Mouse (Mus musculus) embryonic facial prominence, embryonic 14.5 days (tissue): ENCODE data around the gene Naa80. TPM values are rescaled to one million over a fixed set of nuclear protein-coding genes. Genes with fewer than 3 reads are reported as not detected.

Experiments used
- ATAC-seq: fragments of 200-750 bp; cut with Nextera tagmentation; 2 replicates; pipeline ENCODE4 v1.8.0; 2017; ENCODE audit warnings: low read depth, moderate number of reproducible peaks, moderate TSS enrichment
- DNase-seq: peaks from one replicate; pipeline ENCODE4 v3.0.0-alpha.2; 2015; ENCODE audit warnings: low spot score
- H3K27ac ChIP-seq: fragments of 300-500 bp; sonication (generic); replicated peaks from 2 replicates; pipeline ENCODE4 v1.5.1; 2014; ENCODE audit warnings: low read depth, mild to moderate bottlenecking, low read length, moderate library complexity
- H3K27me3 ChIP-seq: fragments of 300-500 bp; sonication (generic); replicated peaks from 2 replicates; pipeline ENCODE4 v1.6.1; 2014; ENCODE audit warnings: low read length; ENCODE audit not compliant: control insufficient read depth, insufficient read depth
- H3K36me3 ChIP-seq: fragments of 300-500 bp; sonication (generic); 2 replicates; pipeline ENCODE4 v1.6.1; 2014; ENCODE audit warnings: low read length, mixed read lengths; ENCODE audit not compliant: control insufficient read depth, insufficient read depth
- H3K4me1 ChIP-seq: fragments of 300-500 bp; sonication (generic); 2 replicates; pipeline ENCODE4 v1.6.1; 2014; ENCODE audit warnings: antibody characterized with exemption, low read length; ENCODE audit not compliant: control insufficient read depth, insufficient read depth
- H3K4me2 ChIP-seq: fragments of 300-500 bp; sonication (generic); 2 replicates; pipeline ENCODE4 v1.6.1; 2014; ENCODE audit warnings: low read depth, mild to moderate bottlenecking, low read length, moderate library complexity, mixed read lengths
- H3K4me3 ChIP-seq: fragments of 300-500 bp; sonication (generic); 2 replicates; pipeline ENCODE4 v1.5.1; 2014; ENCODE audit warnings: low read depth, mild to moderate bottlenecking, low read length
- H3K9ac ChIP-seq: fragments of 300-500 bp; sonication (generic); 2 replicates; pipeline ENCODE4 v1.6.1; 2014; ENCODE audit warnings: low read depth, mild to moderate bottlenecking, low read length, moderate library complexity, mixed read lengths
- H3K9me3 ChIP-seq: fragments of 300-500 bp; sonication (generic); 2 replicates; pipeline ENCODE4 v1.6.1; 2016; ENCODE audit warnings: low read length; ENCODE audit not compliant: control insufficient read depth
- WGBS: fragments of 180-500 bp; shearing (Covaris S2); extraction: QIAGEN DNeasy Blood & Tissue Kit; methylation state at CpG from one replicate; pipeline ENCODE4 v1.1.7; 2014; 5-methylcytosine and 5-hydroxymethylcytosine counted together
- polyA plus RNA-seq: library from polyadenylated mRNA; unstranded; fragments of >200 nt; fragmentation: Nextera tagmentation; extraction: Ambion mirVana; gene quantifications from 2 replicates; pipeline ENCODE4 v1.2.1, GENCODE M21; 2014

The Naa80 gene
- polyA plus RNA-seq, 1 experiment from 2014 or later, result 15.9 TPM

DNA sequence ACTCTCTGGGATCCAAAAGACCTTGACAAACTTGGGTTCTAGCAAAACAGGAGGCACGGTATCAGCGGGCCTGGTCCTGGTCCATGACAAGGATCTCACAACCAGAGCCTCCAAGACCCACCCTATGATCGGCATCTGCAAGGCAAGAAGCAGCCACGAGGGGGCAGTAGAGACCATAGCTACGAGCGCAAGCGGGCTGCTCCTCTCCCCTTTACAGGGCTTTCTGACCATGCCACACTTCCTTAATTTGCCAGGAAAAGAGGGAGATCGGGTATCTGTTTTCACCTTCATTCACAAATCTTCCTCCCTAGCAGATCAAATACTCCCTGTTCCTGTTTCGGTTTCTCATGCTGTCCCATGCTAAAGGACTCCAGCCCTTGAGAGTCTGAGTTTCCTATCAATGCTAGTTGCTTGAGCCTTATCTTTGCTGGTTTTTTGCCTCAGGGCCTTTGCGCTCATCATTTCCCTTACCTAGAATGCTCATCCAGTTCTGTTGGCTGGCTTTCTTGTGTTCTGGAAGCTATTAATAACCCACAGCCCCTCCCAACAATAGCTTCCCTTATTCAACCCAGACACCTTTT, 23.5 kb downstream of the Naa80 start:
- ATAC-seq (peak; percentile 75), DNase-seq (peak; percentile 91)

DNA sequence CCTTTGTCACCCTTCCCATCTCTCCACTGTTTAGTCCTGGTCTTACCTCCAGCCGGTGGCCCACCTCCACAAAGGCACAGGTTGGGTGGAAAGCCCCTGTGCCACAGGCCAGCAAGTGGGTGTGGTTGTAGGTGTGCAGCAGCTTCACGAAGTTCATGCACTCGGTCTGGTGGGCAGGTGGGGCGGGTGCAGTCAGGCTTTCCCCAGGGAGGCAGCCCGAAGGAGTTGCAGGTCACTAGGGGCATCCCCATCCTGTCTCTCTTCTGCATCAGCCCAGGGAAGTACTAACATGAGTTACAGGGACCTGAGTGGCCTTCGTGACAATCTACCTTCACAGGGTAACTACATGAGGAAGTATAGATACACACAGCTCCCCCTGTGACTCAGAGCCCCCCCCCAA, 24.6 kb downstream of the Naa80 start:
- Histone ChIP-seq H3K4me2 (no peak overlapping the region), H3K4me1 (peaks cover 35% of the 10 kb centered on the region), H3K9me3 (no peaks in the 10 kb centered on the region), H3K27me3 (no peaks in the 10 kb centered on the region), H3K9ac (no peak overlapping the region), H3K27ac (no peak overlapping the region), H3K36me3 (no peaks in the 10 kb centered on the region), H3K4me3 (no peak overlapping the region)
- DNase-seq (no peak), ATAC-seq (no peak)
- 82% methylated on average over 6 of the region's 6 CpGs for WGBS

More for the DNA sequence above, 23.5 kb downstream of the Naa80 start:
- H3K27me3 ChIP-seq, result no peaks in the 10 kb centered on the region
- WGBS, result 5% methylated on average over 10 of the region's 10 CpGs
- no peaks in the 10 kb centered on the region for H3K9me3 ChIP-seq
- peak overlapping the region; percentile 10; the same call in 1 of the 2 replicates for H3K4me2 ChIP-seq
- no peaks in the 10 kb centered on the region for H3K36me3 ChIP-seq
- peaks cover 24% of the 10 kb centered on the region for H3K4me1 ChIP-seq
- no peak overlapping the region for H3K4me3 ChIP-seq
- H3K27ac ChIP-seq, result 0 out of 2 replicates have a peak overlapping the region, but pooled peaks have one; percentile 28
- H3K9ac ChIP-seq, result peak overlapping the region; percentile 32; the same call in 1 of the 2 replicates

DNA sequence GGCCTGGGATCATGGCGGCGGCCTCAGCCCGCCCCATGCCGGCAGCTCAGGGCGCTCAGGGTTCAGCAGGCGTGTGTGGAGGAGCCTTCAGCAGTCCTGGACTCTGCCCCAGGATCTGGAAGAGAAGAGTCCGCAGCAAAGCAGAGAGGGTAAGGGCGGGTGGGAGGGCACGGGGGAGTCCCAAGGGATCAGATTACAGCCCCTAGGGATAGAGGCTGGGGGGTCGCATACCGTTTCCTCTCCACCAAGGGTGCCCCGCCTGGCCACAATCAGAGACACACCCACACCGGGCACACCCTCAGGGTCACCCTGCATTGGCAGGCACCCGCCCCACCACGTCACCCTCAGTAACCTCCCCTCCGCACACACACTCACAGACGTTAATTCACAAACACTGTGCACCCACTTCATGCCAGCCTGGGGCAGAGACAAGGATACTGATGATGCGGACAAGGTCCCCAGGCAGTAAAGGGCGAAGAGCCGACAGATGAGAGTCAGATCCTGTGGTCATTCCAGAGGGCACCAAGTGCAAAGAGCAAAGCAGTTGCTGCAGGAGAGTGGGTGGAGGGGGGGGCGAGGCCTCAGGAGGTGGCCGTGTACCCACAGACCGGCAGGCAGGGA, 26.5 kb downstream of the Naa80 start:
- H3K9me3 ChIP-seq, result no peaks in the 10 kb centered on the region
- peak overlapping the region; percentile 55 for H3K9ac ChIP-seq
- no peaks in the 10 kb centered on the region for H3K36me3 ChIP-seq
- H3K27me3 ChIP-seq, result no peaks in the 10 kb centered on the region
- no peak for DNase-seq
- H3K27ac ChIP-seq, result peak overlapping the region; percentile 52
- WGBS, result 35% methylated on average over 20 of the region's 23 CpGs
- H3K4me2 ChIP-seq, result peak overlapping the region; percentile 43
- H3K4me3 ChIP-seq, result peak overlapping the region; percentile 19; the same call in 1 of the 2 replicates
- peaks cover 46% of the 10 kb centered on the region for H3K4me1 ChIP-seq
- ATAC-seq, result peak; percentile 24; the same call in 1 of the 2 replicates

DNA sequence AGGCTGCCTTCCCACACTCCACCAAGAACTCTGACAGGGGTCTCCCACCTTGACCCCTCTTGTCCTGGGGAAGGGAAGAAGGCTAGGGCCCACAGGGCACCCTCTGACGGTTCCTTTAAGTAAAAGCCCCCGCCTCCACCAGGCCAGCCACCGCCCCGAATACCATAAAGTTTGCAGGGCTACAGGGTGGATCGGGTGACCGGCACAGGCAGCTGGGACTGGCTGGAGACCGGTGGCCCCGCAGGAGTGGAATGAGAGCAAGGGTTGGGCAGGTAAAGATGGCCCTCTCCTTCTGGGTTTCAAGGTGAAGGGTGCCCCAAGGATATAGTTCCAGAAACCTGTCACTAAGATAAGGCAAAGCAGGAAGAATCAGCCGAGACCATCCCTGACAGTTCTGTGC, 27.9 kb downstream of the Naa80 start:
- ATAC-seq (no peak), DNase-seq (no peak)
- Histone ChIP-seq H3K4me2 (peak overlapping the region; percentile 39), H3K9ac (peak overlapping the region; percentile 44), H3K27me3 (no peaks in the 10 kb centered on the region), H3K4me3 (peak overlapping the region; percentile 7; the same call in 1 of the 2 replicates), H3K9me3 (no peaks in the 10 kb centered on the region), H3K27ac (0 out of 2 replicates have a peak overlapping the region, but pooled peaks have one; percentile 6), H3K4me1 (peaks cover 49% of the 10 kb centered on the region), H3K36me3 (no peaks in the 10 kb centered on the region)
- WGBS, result 4% methylated on average over 9 of the region's 9 CpGs

DNA sequence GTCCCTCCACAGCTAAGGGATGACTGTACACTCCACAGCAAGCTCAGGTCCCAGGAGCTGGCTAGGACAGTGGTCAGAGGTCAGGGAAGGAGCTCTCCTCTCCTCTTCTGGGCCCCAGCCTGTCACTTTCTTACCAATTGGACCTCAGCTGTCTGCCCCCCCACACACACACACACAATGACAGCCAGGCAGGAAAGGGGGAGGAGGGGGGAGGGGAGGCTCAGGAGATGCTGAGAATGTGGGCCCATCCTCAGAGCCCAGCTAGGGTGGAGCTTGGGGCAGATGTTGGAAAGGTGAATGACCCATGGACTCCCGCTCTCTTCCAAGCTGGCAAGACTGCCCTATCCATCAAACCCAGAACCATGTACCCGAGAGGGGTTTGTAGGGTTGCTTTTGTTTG, 28.3 kb downstream of the Naa80 start:
- DNase-seq (no peak), ATAC-seq (no peak)
- no peak overlapping the region for H3K27ac ChIP-seq
- peak overlapping the region; percentile 39 for H3K4me2 ChIP-seq
- H3K9ac ChIP-seq, result peak overlapping the region; percentile 44
- no peaks in the 10 kb centered on the region for H3K27me3 ChIP-seq
- no peaks in the 10 kb centered on the region for H3K36me3 ChIP-seq
- H3K9me3 ChIP-seq, result no peaks in the 10 kb centered on the region
- peaks cover 53% of the 10 kb centered on the region for H3K4me1 ChIP-seq
- WGBS, result 83% methylated on average over 2 of the region's 2 CpGs
- H3K4me3 ChIP-seq, result peak overlapping the region; percentile 7; the same call in 1 of the 2 replicates

DNA sequence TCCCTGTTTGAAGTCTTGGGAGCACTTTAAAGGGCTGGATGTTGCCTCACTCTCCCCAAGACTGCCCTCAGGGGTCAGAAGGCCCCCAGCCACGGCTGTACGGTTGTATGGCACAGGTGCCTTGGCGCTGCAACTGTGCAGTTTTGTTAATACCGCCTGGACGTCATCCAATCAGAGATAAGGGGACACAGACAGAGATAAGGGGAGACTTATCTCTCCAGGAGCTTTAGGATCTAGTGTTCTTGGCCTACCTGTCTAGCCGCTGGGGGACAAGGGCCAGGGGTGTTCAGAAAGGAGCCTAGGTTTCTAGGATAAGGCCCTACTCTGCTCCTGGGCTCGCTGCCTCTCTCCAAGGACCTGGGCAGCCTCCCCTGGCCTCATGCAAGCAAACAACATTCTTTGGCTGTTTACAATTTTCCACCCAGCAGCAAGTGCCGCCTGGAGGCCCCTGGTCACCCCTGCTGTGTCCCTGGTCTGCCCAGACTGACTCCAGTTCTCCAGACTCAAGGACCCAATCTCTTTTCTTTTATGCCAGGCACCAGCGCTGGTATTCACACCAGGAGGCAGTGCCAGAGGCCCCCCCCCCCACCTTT, 29.1 kb downstream of the Naa80 start:
- DNase-seq (no peak), ATAC-seq (no peak)
- H3K4me2 ChIP-seq, result no peak overlapping the region
- 56% methylated on average over 9 of the region's 9 CpGs for WGBS
- H3K9me3 ChIP-seq, result no peaks in the 10 kb centered on the region
- peak overlapping the region; percentile 34; the same call in 1 of the 2 replicates for H3K9ac ChIP-seq
- H3K4me1 ChIP-seq, result peaks cover 53% of the 10 kb centered on the region
- H3K27me3 ChIP-seq, result no peaks in the 10 kb centered on the region
- H3K36me3 ChIP-seq, result no peaks in the 10 kb centered on the region
- H3K4me3 ChIP-seq, result no peak overlapping the region
- H3K27ac ChIP-seq, result no peak overlapping the region; the same call in 1 of the 2 replicates

DNA sequence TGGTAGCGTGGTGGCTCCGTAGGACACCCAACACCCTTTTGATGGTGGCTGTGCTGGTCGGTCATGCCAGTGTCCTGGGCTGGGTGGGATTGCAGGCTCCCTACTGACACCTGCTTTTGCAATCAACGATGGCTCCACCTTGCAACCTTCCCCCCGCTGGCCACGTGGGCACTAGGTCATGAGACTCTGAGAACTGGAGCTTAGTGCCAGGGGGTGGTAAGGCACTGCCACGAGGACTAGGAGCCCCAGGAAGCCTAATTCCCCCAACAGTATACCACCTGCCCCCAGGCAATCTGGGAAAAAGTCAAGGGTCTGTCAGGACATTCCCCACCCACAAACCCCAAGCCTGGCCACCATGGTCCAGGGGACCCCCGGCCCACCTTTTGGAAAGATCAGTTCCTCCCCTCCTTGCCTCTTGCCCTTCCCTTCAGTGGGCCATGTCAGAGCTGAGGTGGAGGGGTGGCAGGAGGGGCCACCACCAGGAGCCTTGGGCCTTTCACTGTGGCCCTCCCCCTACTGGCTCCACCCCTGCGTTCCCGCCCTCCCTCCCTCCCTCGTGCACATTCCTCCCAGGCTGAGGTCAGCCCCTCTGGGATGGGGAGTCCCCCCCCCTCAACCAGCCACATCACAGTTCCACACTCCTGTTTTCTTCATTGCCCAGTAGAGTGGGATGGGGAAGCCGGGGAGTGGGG, 30.2 kb downstream of the Naa80 start, which contains the start of gene Sema3b:
Sema3b (minus strand) TSS at position 489 of the 692 bp plus-strand sequence.
- Histone ChIP-seq H3K4me1 (peaks cover 53% of the 10 kb centered on the region), H3K27me3 (no peaks in the 10 kb centered on the region), H3K36me3 (peaks cover 3% of the 10 kb centered on the region; the same call in 1 of the 2 replicates), H3K9ac (0 out of 2 replicates have a peak within 1 kb of the TSS, but pooled peaks have one; percentile 34), H3K4me3 (no peak within 1 kb of the TSS), H3K4me2 (peak within 1 kb of the TSS; percentile 23; the same call in 1 of the 2 replicates), H3K9me3 (no peaks in the 10 kb centered on the region), H3K27ac (peak within 1 kb of the TSS; percentile 16; the same call in 1 of the 2 replicates)
- 45% methylated on average over 11 of the region's 12 CpGs for WGBS
- ATAC-seq (no peak), DNase-seq (no peak)

DNA sequence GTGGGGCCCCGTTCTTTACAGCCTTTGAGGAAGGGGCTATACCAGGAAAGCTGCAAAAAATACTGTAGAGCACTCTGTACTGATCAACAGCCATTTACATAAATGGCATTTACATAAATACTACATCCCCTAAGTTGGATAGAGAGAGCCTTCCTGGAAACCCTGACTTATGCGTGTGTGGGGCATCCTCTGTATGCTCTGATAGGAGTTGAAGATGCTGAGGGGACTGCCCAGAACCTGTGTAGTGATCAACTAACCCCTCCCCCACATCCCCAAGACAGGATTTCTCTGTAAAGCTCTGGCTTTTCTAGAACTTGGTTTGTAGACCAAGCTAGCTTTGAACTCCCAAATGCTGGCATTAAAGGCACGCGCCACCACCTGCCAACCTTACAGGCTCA, 30.7 kb downstream of the Naa80 start:
- WGBS, result 57% methylated on average over 4 of the region's 4 CpGs
- ATAC-seq (no peak), DNase-seq (no peak)
- Histone ChIP-seq H3K27ac (peak overlapping the region; percentile 16; the same call in 1 of the 2 replicates), H3K9me3 (no peaks in the 10 kb centered on the region), H3K27me3 (no peaks in the 10 kb centered on the region), H3K4me1 (peaks cover 50% of the 10 kb centered on the region), H3K36me3 (peaks cover 9% of the 10 kb centered on the region), H3K4me2 (0 out of 2 replicates have a peak overlapping the region, but pooled peaks have one; percentile 23), H3K9ac (0 out of 2 replicates have a peak overlapping the region, but pooled peaks have one; percentile 10), H3K4me3 (no peak overlapping the region)
